Mouse (Mus musculus) midbrain, embryonic 11.5 days (tissue): ENCODE measurements around the gene Madcam1. TPM values are rescaled to one million over a fixed set of nuclear protein-coding genes. Genes with fewer than 3 reads are reported as not detected.
A peak's percentile ranks its signal among the peaks of the same experiment; 100 is the strongest.

Experiments used
- ATAC-seq: fragments of 200-750 bp; cut with Nextera tagmentation; 2 replicates; pipeline ENCODE4 v1.8.0; 2017; ENCODE audit warnings: moderate TSS enrichment, moderate library complexity; ENCODE audit not compliant: low FRiP score
- DNase-seq: peaks from one replicate; pipeline ENCODE4 v3.0.0; 2015; ENCODE audit warnings: low spot score; ENCODE audit errors: missing footprints
- H3K27ac ChIP-seq: fragments of 300-500 bp; sonication (generic); 2 replicates; pipeline ENCODE4 v1.5.1; 2014; ENCODE audit warnings: low read depth, low read length
- H3K27me3 ChIP-seq: fragments of 300-500 bp; sonication (generic); 2 replicates; pipeline ENCODE4 v1.6.1; 2014; ENCODE audit warnings: mild to moderate bottlenecking, low read length, moderate library complexity, mixed read lengths; ENCODE audit not compliant: control insufficient read depth, insufficient read depth
- H3K36me3 ChIP-seq: fragments of 300-500 bp; sonication (generic); 2 replicates; pipeline ENCODE4 v1.6.1; 2014; ENCODE audit warnings: mild to moderate bottlenecking, low read length, moderate library complexity, mixed read lengths; ENCODE audit not compliant: control insufficient read depth, insufficient read depth
- H3K4me1 ChIP-seq: fragments of 300-500 bp; sonication (generic); 2 replicates; pipeline ENCODE4 v1.6.1; 2014; ENCODE audit warnings: low read length; ENCODE audit not compliant: control insufficient read depth, insufficient read depth
- H3K4me2 ChIP-seq: fragments of 300-500 bp; sonication (generic); 2 replicates; pipeline ENCODE4 v1.6.1; 2014; ENCODE audit warnings: mild to moderate bottlenecking, moderate library complexity
- H3K4me3 ChIP-seq: fragments of 300-500 bp; sonication (generic); 2 replicates; pipeline ENCODE4 v1.5.1; 2014; ENCODE audit warnings: low read depth, low read length
- H3K9ac ChIP-seq: fragments of 300-500 bp; sonication (generic); 2 replicates; pipeline ENCODE4 v1.6.1; 2014; ENCODE audit warnings: low read length
- H3K9me3 ChIP-seq: fragments of 300-500 bp; sonication (generic); 2 replicates; pipeline ENCODE4 v1.6.1; 2016; ENCODE audit warnings: low read length; ENCODE audit not compliant: control insufficient read depth
- WGBS: fragments of 180-500 bp; shearing (Covaris S2); extraction: QIAGEN DNeasy Blood & Tissue Kit; methylation state at CpG from one replicate; pipeline ENCODE4 v1.1.7; 2014; 5-methylcytosine and 5-hydroxymethylcytosine counted together
- polyA plus RNA-seq: library from polyadenylated mRNA; unstranded; fragments of >200 nt; fragmentation: Nextera tagmentation; extraction: Ambion mirVana; gene quantifications from 2 replicates; pipeline ENCODE4 v1.2.1, GENCODE M21; 2014

Gene Madcam1
- polyA plus RNA-seq, 1 experiment from 2014 or later: 1.2 TPM

GRCm38 (mm10) chr10:79671396-79672087, 7.2 kb downstream of the Madcam1 start:
- H3K9ac ChIP-seq: no peak overlapping the region
- ATAC-seq (no peak), DNase-seq (no peak)
- H3K27me3 ChIP-seq: no peaks in the 10 kb centered on the region
- no peaks in the 10 kb centered on the region for H3K36me3 ChIP-seq
- no peak overlapping the region for H3K27ac ChIP-seq
- H3K4me3 ChIP-seq: no peak overlapping the region
- H3K4me2 ChIP-seq: 0 out of 2 replicates have a peak overlapping the region, but pooled peaks have one; percentile 11
- WGBS: 65% methylated on average over 6 of the region's 6 CpGs
- no peaks in the 10 kb centered on the region for H3K9me3 ChIP-seq
- H3K4me1 ChIP-seq: peaks cover 17% of the 10 kb centered on the region

- Histone ChIP-seq H3K9ac (no peak overlapping the region), H3K36me3 (no peaks in the 10 kb centered on the region), H3K4me3 (no peak overlapping the region), H3K27ac (no peak overlapping the region), H3K9me3 (no peaks in the 10 kb centered on the region), H3K4me1 (peaks cover 17% of the 10 kb centered on the region), H3K27me3 (no peaks in the 10 kb centered on the region), H3K4me2 (no peak overlapping the region)
- no peak for DNase-seq
- 66% methylated on average over 3 of the region's 3 CpGs for whole genome bisulfite sequencing
- no peak for ATAC-seq
Observed at GRCm38 (mm10) chr10:79672088-79672455, 7.7 kb downstream of the Madcam1 start.

- DNase-seq (no peak), ATAC-seq (no peak)
- no peak overlapping the region for H3K9ac ChIP-seq
- H3K27ac ChIP-seq: no peak overlapping the region
- no peaks in the 10 kb centered on the region for H3K36me3 ChIP-seq
- no peaks in the 10 kb centered on the region for H3K9me3 ChIP-seq
- H3K4me1 ChIP-seq: peaks cover 17% of the 10 kb centered on the region
- 94% methylated on average over 3 of the region's 3 CpGs for WGBS
- no peaks in the 10 kb centered on the region for H3K27me3 ChIP-seq
- no peak overlapping the region for H3K4me2 ChIP-seq
- H3K4me3 ChIP-seq: no peak overlapping the region
Observed at GRCm38 (mm10) chr10:79673054-79673453, 8.7 kb downstream of the Madcam1 start.

- Histone ChIP-seq H3K36me3 (no peaks in the 10 kb centered on the region), H3K4me2 (no peak overlapping the region), H3K9ac (no peak overlapping the region), H3K4me1 (peaks cover 7% of the 10 kb centered on the region), H3K9me3 (no peaks in the 10 kb centered on the region), H3K4me3 (no peak overlapping the region), H3K27me3 (no peaks in the 10 kb centered on the region), H3K27ac (no peak overlapping the region)
- ATAC-seq (no peak), DNase-seq (no peak)
- WGBS: 55% methylated on average over 44 of the region's 44 CpGs
Observed at GRCm38 (mm10) chr10:79675346-79676035, 11.1 kb downstream of the Madcam1 start.

GRCm38 (mm10) chr10:79680606-79681495, 16.5 kb downstream of the Madcam1 start:
- H3K36me3 ChIP-seq: peaks cover 8% of the 10 kb centered on the region
- H3K9me3 ChIP-seq: no peaks in the 10 kb centered on the region
- DNase-seq (no peak), ATAC-seq (peak; percentile 41)
- peak overlapping the region; percentile 25 for H3K27ac ChIP-seq
- H3K9ac ChIP-seq: peak overlapping the region; percentile 41
- 41% methylated on average over 11 of the region's 11 CpGs for WGBS
- H3K4me1 ChIP-seq: peaks cover 17% of the 10 kb centered on the region
- H3K4me3 ChIP-seq: peak overlapping the region; percentile 83
- peak overlapping the region; percentile 54 for H3K4me2 ChIP-seq
- no peaks in the 10 kb centered on the region for H3K27me3 ChIP-seq

GRCm38 (mm10) chr10:79681591-79682245, 17.4 kb downstream of the Madcam1 start, which contains the start of gene Cdc34:
Gene Cdc34 (plus strand): TSS chr10:79682195.
- Histone ChIP-seq H3K9me3 (no peaks in the 10 kb centered on the region), H3K27ac (peak within 1 kb of the TSS; percentile 33), H3K9ac (peak within 1 kb of the TSS; percentile 78), H3K4me1 (peaks cover 17% of the 10 kb centered on the region), H3K36me3 (peaks cover 16% of the 10 kb centered on the region), H3K4me3 (peak within 1 kb of the TSS; percentile 83), H3K27me3 (no peaks in the 10 kb centered on the region), H3K4me2 (peak within 1 kb of the TSS; percentile 54)
- ATAC-seq: peak; percentile 95
- peak; percentile 100 for DNase-seq
- under 1% methylated on average over 72 of the region's 84 CpGs for WGBS

GRCm38 (mm10) chr10:79682551-79682915, 18.2 kb downstream of the Madcam1 start:
- ATAC-seq: peak; percentile 6
- peaks cover 17% of the 10 kb centered on the region for H3K4me1 ChIP-seq
- peak overlapping the region; percentile 78 for H3K9ac ChIP-seq
- peaks cover 22% of the 10 kb centered on the region for H3K36me3 ChIP-seq
- WGBS: 0% methylated on average over 10 of the region's 10 CpGs
- DNase-seq: peak; percentile 90
- peak overlapping the region; percentile 53 for H3K4me2 ChIP-seq
- H3K4me3 ChIP-seq: peak overlapping the region; percentile 83
- H3K9me3 ChIP-seq: no peaks in the 10 kb centered on the region
- no peak overlapping the region; the same call in 1 of the 2 replicates for H3K27ac ChIP-seq
- H3K27me3 ChIP-seq: no peaks in the 10 kb centered on the region

- no peaks in the 10 kb centered on the region for H3K9me3 ChIP-seq
- peak overlapping the region; percentile 83 for H3K4me3 ChIP-seq
- peaks cover 17% of the 10 kb centered on the region for H3K4me1 ChIP-seq
- peak overlapping the region; percentile 53 for H3K4me2 ChIP-seq
- H3K27me3 ChIP-seq: no peaks in the 10 kb centered on the region
- peaks cover 22% of the 10 kb centered on the region for H3K36me3 ChIP-seq
- DNase-seq: peak; percentile 91
- ATAC-seq: no peak
- H3K27ac ChIP-seq: no peak overlapping the region
- peak overlapping the region; percentile 78 for H3K9ac ChIP-seq
- 3% methylated on average over 10 of the region's 10 CpGs for WGBS
Observed at GRCm38 (mm10) chr10:79682916-79683582, 18.7 kb downstream of the Madcam1 start.
